Mouse (Mus musculus) cerebellum, adult 2 months (tissue): Measurements from ENCODE around the gene Hist1h2bp.

Source experiments
- CTCF ChIP-seq: fragments of 200-500 bp; IDR thresholded peaks from 2 replicates; pipeline ENCODE4 v1.5.1; 2011; ENCODE audit warnings: low read depth, mild to moderate bottlenecking, control low read depth, low read length, moderate library complexity, borderline replicate concordance; ENCODE audit not compliant: insufficient read depth
- POLR2A ChIP-seq: fragments of 200-500 bp; IDR thresholded peaks from 2 replicates; pipeline ENCODE4 v1.6.1; 2011; ENCODE audit warnings: low read length, control low read depth, borderline replicate concordance; ENCODE audit not compliant: insufficient read depth

DNA sequence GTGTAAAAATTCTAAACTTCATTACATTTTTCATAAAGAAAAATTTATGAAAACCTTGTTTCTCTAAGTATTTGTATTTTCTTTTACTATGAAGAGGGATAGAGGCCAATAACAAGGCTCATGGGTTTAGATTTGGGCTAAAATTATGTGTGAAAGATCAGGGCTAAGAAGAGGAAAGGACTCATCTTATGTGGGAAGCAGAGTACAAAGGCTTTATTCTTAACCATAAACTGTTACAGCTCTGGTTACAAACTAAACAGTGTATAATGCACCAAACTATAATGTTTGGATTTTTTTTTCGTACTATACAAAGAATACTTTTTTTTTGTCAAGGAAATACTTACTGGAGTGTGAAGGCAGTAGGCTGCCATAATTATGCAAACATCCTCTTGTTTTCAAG lies 31.6 kb upstream of the Hist1h2bp start:
- TF ChIP-seq CTCF (no peak), POLR2A (no peak)
